Mouse (Mus musculus) frontal cortex, postnatal 10 days (tissue): ENCODE data around the gene Hydin.
"Not testable (repeated sequence)": the region's sequence is repeated elsewhere in the genome, so short reads cannot be mapped to it uniquely, and the experiment has no call there.

Experiments used
- DNase-seq, 2 experiments: peaks; one replicate each; pipeline ENCODE4 v3.0.0; 2022; ENCODE audit warnings: low spot score in 2 of 2, mixed read lengths in 1 of 2

Gene Hydin

GRCm38 (mm10) chr8:110522495-110522894, 255.7 kb downstream of the Hydin start:
- not testable (repeated sequence) for DNase-seq

GRCm38 (mm10) chr8:110522985-110523384, 256.2 kb downstream of the Hydin start:
- no peak for DNase-seq

- DNase-seq: no peak
Observed at GRCm38 (mm10) chr8:110525229-110525628, 258.5 kb downstream of the Hydin start.

GRCm38 (mm10) chr8:110530008-110530762, 263.4 kb downstream of the Hydin start:
- DNase-seq: no peak

GRCm38 (mm10) chr8:110533781-110534180, 267.0 kb downstream of the Hydin start:
- DNase-seq: no peak

GRCm38 (mm10) chr8:110537849-110538248, 271.1 kb downstream of the Hydin start:
- DNase-seq: no peak

- DNase-seq: no peak
Observed at GRCm38 (mm10) chr8:110550343-110550742, 283.6 kb downstream of the Hydin start.

GRCm38 (mm10) chr8:110552111-110552510, 285.3 kb downstream of the Hydin start:
- DNase-seq: not testable (repeated sequence)

GRCm38 (mm10) chr8:110592641-110593040, 325.9 kb downstream of the Hydin start:
- no peak for DNase-seq

GRCm38 (mm10) chr8:110594164-110594563, 327.4 kb downstream of the Hydin start:
- no peak for DNase-seq

GRCm38 (mm10) chr8:110604556-110604955, 337.8 kb downstream of the Hydin start:
- DNase-seq: no peak

GRCm38 (mm10) chr8:110605401-110606015, 338.7 kb downstream of the Hydin start:
- no peak for DNase-seq

GRCm38 (mm10) chr8:110615730-110616129, 349.0 kb downstream of the Hydin start:
- DNase-seq: no peak

- peak in 1 of 2 experiments; percentile 40 for DNase-seq
Observed at GRCm38 (mm10) chr8:110617801-110618358, 351.1 kb downstream of the Hydin start.

GRCm38 (mm10) chr8:110618391-110619207, 351.8 kb downstream of the Hydin start, which contains the start of gene Vac14:
Vac14 (plus strand) TSS chr8:110618585.
- peak; percentile 95 to 98 for DNase-seq

- no peak for DNase-seq
Observed at GRCm38 (mm10) chr8:110619208-110619574, 352.4 kb downstream of the Hydin start.

- DNase-seq: no peak
Observed at GRCm38 (mm10) chr8:110619919-110620318, 353.1 kb downstream of the Hydin start.

- no peak for DNase-seq
Observed at GRCm38 (mm10) chr8:110626431-110626830, 359.7 kb downstream of the Hydin start.

GRCm38 (mm10) chr8:110629245-110630063, 362.7 kb downstream of the Hydin start:
- peak in 1 of 2 experiments; percentile 47 for DNase-seq

- no peak for DNase-seq
Observed at GRCm38 (mm10) chr8:110630079-110630478, 363.3 kb downstream of the Hydin start.

GRCm38 (mm10) chr8:110630571-110631071, 363.8 kb downstream of the Hydin start:
- peak; percentile 54 to 64 for DNase-seq
